Mouse (Mus musculus): Measurements from ENCODE around the gene Inpp4b. TPM values are rescaled to one million over a fixed set of nuclear protein-coding genes. Genes with fewer than 3 reads are reported as not detected.

Inpp4b gene
- polyA plus RNA-seq, 1 experiment from 2014 or later = 9.8 TPM

DNA sequence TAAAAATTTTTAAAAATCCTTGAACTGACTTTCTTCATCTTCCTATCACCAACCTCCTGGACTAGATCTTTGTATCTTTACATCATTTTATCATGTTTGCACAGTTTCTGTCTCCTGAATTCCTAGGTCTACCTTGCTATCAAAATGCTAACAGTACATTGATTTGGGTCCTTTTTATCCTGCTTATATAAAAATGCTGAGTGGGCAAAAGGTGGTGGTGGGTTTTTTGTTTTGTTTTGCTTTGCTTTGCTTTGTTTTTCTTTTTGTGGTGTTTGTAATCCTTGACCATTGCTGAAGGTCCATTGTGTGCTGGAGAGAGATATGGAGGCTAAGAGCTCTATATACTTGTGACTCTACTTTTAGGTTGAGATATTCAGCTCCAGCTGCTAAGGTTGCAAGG lies 750.9 kb downstream of the Inpp4b start:
- Histone ChIP-seq H3K27me3 (no peaks in the 10 kb centered on the region), H3K27ac (no peak overlapping the region), H3K9me3 (replicated peaks) (no peaks in the 10 kb centered on the region), H3K4me1 (no peaks in the 10 kb centered on the region), H3K4me3 (replicated peaks) (no peak overlapping the region), H3K9ac (no peak overlapping the region), H3K36me3 (no peaks in the 10 kb centered on the region), H3K4me2 (no peak overlapping the region)
- ATAC-seq (replicated peaks; ENCODE audit: low FRiP score) = no peak

DNA sequence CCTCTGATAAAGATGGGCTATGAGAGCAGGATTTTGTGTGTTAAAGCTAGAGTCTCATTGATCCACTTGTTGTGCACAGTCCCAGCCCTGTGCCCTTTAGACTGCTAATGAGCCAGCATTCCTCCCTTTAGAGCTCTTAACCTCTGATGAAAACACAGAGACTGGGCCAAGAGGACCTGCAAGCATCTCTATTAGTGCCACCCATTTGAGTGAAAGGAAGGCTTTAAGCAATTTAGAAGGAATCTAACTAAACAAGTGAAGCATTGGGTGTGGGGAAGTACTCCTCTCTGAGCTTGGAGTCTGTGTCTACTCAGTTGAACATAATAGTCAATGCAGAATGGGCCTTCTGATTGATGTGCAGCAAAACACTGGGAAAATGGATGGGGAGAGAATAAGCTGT lies 762.2 kb downstream of the Inpp4b start:
- ATAC-seq (replicated peaks; ENCODE audit: low FRiP score) = no peak
- H3K36me3 ChIP-seq = no peaks in the 10 kb centered on the region
- no peaks in the 10 kb centered on the region for H3K9me3 ChIP-seq (replicated peaks)
- H3K27ac ChIP-seq = no peak overlapping the region
- no peaks in the 10 kb centered on the region for H3K4me1 ChIP-seq
- H3K9ac ChIP-seq = no peak overlapping the region
- no peak overlapping the region for H3K4me2 ChIP-seq
- H3K27me3 ChIP-seq = no peaks in the 10 kb centered on the region
- no peak overlapping the region for H3K4me3 ChIP-seq (replicated peaks)

DNA sequence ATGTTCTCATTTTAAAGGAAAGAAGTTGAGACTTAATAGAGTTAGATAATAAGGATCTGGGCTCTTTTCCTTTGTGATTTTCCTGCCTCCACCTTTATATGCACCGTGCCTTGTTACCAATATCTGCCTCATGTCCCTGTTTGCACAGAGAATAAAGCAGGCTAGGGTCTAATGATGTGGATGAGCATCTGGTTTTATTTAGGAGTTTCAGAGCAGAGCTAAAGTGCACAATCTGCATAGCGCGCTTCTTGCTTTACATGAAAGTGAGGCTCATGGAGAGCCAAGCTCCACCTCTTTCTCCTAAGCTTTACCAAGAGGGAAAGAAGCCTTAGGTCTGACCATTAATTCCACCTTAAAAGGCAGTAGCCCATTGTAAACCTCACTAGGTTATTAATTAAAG lies 763.8 kb downstream of the Inpp4b start:
- Histone ChIP-seq H3K4me1 (no peaks in the 10 kb centered on the region), H3K4me2 (no peak overlapping the region), H3K9me3 (replicated peaks) (no peaks in the 10 kb centered on the region), H3K36me3 (no peaks in the 10 kb centered on the region), H3K27me3 (no peaks in the 10 kb centered on the region), H3K27ac (no peak overlapping the region), H3K4me3 (replicated peaks) (no peak overlapping the region), H3K9ac (no peak overlapping the region)
- ATAC-seq (replicated peaks; ENCODE audit: low FRiP score) = no peak
- 85% methylated on average over 3 of the region's 3 CpGs for WGBS

DNA sequence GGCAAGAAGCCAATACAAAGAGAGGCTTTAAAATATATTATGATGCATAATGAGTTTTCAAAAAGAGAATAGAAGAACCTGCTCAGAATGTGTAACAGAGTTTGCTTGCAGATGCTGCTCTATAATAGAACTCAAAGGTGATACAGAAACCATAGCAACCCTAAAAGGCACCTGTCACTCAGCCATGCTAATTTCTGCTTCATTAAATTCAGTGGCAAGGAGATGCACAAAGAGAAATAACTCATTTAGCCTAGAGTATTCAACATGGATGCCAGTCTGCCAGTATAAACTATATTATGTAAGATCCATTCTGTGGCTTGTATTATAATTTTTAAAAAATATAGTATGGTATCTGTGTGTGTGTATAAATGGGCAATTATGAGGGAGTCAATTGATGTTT lies 807.9 kb downstream of the Inpp4b start:
- no peak overlapping the region for H3K27ac ChIP-seq
- no peaks in the 10 kb centered on the region for H3K4me1 ChIP-seq
- H3K9me3 ChIP-seq (replicated peaks) = no peaks in the 10 kb centered on the region
- no peak overlapping the region for H3K4me3 ChIP-seq (replicated peaks)
- ATAC-seq (replicated peaks; ENCODE audit: low FRiP score) = no peak
- no peak overlapping the region for H3K9ac ChIP-seq
- H3K27me3 ChIP-seq = no peaks in the 10 kb centered on the region
- H3K4me2 ChIP-seq = no peak overlapping the region
- no peaks in the 10 kb centered on the region for H3K36me3 ChIP-seq

DNA sequence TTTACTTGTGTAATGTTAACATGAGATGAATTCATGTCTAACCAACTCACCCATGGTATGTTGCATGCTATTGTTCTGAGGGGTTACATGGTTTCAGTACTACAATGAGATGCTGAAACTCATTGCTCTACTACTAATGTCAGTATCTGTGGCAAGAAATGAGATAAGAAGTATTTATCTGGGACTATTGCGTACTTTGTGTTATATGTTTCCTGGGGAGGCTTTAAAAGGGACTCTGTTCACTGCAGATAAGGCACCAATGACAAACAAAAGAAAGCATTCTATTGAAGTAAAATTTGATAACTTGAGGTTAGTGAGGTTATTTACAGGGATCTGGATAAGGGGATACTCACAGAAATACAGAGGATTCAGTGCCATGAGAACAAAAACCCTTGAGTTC lies 815.6 kb downstream of the Inpp4b start:
- Histone ChIP-seq H3K9ac (no peak overlapping the region), H3K4me1 (no peaks in the 10 kb centered on the region), H3K4me3 (replicated peaks) (no peak overlapping the region), H3K36me3 (no peaks in the 10 kb centered on the region), H3K4me2 (no peak overlapping the region), H3K9me3 (replicated peaks) (no peaks in the 10 kb centered on the region), H3K27me3 (no peaks in the 10 kb centered on the region), H3K27ac (no peak overlapping the region)
- no peak for ATAC-seq (replicated peaks; ENCODE audit: low FRiP score)
- WGBS = 86% methylated on average over 1 of the region's 1 CpGs

Measured in kidney, embryonic 15.5 days (tissue).